Mouse (Mus musculus): Measurements from ENCODE around the gene Gse1. TPM values are rescaled to one million over a fixed set of nuclear protein-coding genes. Genes with fewer than 3 reads are reported as not detected.

The Gse1 gene
- polyA plus RNA-seq, 1 experiment from 2014 or later: 15.4 TPM

DNA sequence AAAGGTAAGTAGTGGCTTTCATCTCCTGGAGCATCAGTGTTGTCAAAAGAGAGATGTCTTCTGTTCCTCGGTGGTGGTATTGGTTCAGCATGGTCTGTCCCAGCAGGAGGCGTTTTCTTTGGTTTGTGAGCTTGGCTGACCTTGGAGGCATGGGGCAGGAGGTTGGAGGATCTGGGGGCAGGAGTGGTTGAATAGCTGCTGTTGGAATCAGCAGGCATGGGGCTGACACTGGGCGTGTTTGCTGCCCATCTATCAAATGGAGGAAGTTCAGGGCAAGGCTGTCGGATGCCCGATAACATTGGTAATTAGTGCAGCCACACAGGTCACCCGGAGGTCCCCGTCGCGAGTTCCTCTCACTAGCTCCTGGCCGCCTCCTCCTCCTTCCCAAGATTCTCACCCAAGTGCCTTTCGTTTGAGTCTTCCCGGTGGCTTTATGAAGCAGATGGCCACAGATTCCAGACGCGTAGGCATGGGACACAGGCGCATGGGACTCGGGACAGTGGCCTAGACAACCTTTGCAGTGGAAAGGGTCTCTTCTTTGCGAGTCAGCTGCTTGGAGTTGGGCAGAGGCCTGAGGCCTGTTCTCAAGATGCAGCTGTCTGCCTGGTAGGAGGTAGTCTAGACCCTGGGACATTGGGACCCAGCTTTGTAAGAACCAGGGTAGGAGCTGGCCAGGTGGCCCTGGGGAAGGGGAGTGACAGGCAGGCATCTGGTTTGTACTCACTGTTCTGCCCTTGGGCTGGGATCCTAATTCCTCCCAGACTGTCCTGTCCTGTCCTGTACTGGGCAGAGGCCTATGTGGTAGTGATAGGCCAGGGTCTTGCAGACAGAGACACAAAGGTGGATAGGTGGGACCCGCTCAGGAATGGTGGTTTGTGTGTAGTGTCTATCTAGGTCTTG, 2.7 kb downstream of the Gse1 start:
- Histone ChIP-seq H3K4me2 (peak overlapping the region; percentile 83), H3K9ac (peak overlapping the region; percentile 32; the same call in 1 of the 2 replicates), H3K4me3 (peak overlapping the region; percentile 58), H3K4me1 (replicated peaks) (peaks cover 73% of the 10 kb centered on the region), H3K9me3 (no peaks in the 10 kb centered on the region), H3K27ac (replicated peaks) (no peak overlapping the region), H3K36me3 (no peaks in the 10 kb centered on the region), H3K27me3 (peaks cover 8% of the 10 kb centered on the region; the same call in 1 of the 2 replicates)
- WGBS: 26% methylated on average over 18 of the region's 18 CpGs
- no peak for ATAC-seq (ENCODE audit: low FRiP score, low read depth)

DNA sequence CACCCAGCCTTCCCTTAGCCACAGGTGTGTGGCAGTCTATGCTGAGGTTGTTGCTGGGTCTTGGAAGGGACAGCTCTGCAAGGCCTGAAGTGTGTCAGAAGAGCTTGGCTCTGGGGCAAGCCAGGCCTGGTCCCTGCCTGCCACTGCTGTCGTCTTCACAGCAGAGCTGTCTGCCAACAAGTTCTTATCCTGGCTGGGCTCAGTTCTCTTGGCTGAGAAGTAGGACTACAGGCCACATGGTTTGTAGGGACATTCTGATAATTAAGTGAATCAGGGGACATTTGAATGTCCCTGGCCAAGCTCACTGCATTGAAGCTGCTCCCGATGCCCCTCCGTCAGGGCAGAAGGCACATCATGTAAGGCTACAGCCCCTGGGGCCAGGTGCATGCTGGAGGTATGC, 3.6 kb downstream of the Gse1 start:
- no peak for ATAC-seq (ENCODE audit: low FRiP score, low read depth)
- Histone ChIP-seq H3K27ac (replicated peaks) (no peak overlapping the region), H3K36me3 (no peaks in the 10 kb centered on the region), H3K4me1 (replicated peaks) (peaks cover 70% of the 10 kb centered on the region), H3K9ac (no peak overlapping the region; the same call in 1 of the 2 replicates), H3K27me3 (peaks cover 8% of the 10 kb centered on the region; the same call in 1 of the 2 replicates), H3K9me3 (no peaks in the 10 kb centered on the region), H3K4me3 (peak overlapping the region; percentile 58), H3K4me2 (peak overlapping the region; percentile 83)
- WGBS: 57% methylated on average over 3 of the region's 3 CpGs

DNA sequence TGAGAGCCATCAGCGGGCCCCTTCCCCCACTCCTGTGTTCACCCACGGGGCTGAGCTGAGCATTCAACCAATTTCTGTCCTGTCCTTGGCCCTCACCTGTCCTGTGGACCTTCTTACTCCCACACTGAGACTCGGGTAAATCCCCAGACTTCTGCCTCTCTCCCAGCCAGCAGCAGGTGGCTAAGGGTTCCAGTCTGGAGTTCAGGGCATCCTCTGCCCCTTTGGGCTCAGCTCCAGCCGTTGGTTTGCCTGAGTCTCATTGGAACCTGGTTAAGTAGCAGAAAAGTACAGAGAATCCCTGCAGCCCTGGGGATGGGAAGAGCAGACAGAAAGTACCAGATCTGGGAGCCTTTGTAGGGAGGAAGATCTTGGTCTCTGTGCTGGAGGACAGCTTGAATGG, 4.1 kb downstream of the Gse1 start:
- 45% methylated on average over 4 of the region's 4 CpGs for WGBS
- Histone ChIP-seq H3K27me3 (peaks cover 8% of the 10 kb centered on the region; the same call in 1 of the 2 replicates), H3K4me1 (replicated peaks) (peaks cover 66% of the 10 kb centered on the region), H3K9ac (peak overlapping the region; percentile 29; the same call in 1 of the 2 replicates), H3K27ac (replicated peaks) (no peak overlapping the region), H3K36me3 (no peaks in the 10 kb centered on the region), H3K4me2 (peak overlapping the region; percentile 83), H3K9me3 (no peaks in the 10 kb centered on the region), H3K4me3 (peak overlapping the region; percentile 27)
- no peak for ATAC-seq (ENCODE audit: low FRiP score, low read depth)

DNA sequence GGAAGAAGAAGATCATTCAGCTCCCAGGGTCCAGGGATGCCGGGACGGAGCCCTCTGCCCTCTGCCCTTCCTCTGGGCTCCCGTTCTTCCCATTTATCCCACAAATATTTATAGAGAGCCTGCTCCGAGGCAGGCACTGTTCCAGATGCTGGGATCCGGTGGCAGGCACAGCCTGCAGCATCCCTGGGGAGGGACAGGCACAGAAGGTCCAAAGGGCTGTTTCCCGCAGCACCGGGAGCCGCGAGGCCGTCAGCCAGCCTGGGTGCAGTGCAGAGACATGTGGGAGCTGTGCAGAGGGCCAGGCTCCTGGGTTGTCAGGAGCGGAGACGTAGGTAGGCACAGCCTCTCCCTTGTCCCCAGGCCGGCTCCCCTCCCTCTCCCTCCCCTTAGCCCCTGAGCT, 4.7 kb downstream of the Gse1 start:
- no peak for ATAC-seq (ENCODE audit: low FRiP score, low read depth)
- peak overlapping the region; percentile 29 for H3K9ac ChIP-seq
- no peaks in the 10 kb centered on the region for H3K9me3 ChIP-seq
- peak overlapping the region; percentile 83 for H3K4me2 ChIP-seq
- H3K36me3 ChIP-seq: no peaks in the 10 kb centered on the region
- H3K4me1 ChIP-seq (replicated peaks): peaks cover 61% of the 10 kb centered on the region
- no peak overlapping the region for H3K27ac ChIP-seq (replicated peaks)
- WGBS: 20% methylated on average over 13 of the region's 13 CpGs
- H3K4me3 ChIP-seq: peak overlapping the region; percentile 27
- H3K27me3 ChIP-seq: peaks cover 8% of the 10 kb centered on the region; the same call in 1 of the 2 replicates

DNA sequence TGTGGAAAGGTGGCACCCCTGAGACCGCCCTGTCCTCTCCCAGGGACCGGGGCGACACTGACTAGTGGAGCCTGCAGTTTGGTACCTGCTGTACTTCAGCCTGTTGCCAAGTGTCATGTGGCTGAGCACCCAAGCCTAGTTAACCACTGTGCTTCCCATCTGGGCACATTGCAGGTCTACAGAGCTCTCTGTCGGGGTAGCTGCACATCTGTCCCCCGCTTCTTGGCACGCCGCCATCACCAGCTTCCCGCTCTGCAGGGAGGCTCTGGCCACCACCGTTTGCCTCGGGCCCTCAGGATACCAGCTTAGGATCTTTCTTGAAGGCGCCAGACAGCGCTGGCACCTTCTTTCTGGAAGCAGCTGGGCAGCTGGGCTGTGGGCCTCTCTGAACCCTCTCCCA, 6.2 kb downstream of the Gse1 start:
- Histone ChIP-seq H3K9me3 (no peaks in the 10 kb centered on the region), H3K4me2 (no peak overlapping the region), H3K4me3 (no peak overlapping the region), H3K4me1 (replicated peaks) (peaks cover 57% of the 10 kb centered on the region), H3K36me3 (no peaks in the 10 kb centered on the region), H3K9ac (no peak overlapping the region), H3K27me3 (peaks cover 8% of the 10 kb centered on the region; the same call in 1 of the 2 replicates), H3K27ac (replicated peaks) (no peak overlapping the region)
- WGBS: 45% methylated on average over 12 of the region's 12 CpGs
- no peak for ATAC-seq (ENCODE audit: low FRiP score, low read depth)

DNA sequence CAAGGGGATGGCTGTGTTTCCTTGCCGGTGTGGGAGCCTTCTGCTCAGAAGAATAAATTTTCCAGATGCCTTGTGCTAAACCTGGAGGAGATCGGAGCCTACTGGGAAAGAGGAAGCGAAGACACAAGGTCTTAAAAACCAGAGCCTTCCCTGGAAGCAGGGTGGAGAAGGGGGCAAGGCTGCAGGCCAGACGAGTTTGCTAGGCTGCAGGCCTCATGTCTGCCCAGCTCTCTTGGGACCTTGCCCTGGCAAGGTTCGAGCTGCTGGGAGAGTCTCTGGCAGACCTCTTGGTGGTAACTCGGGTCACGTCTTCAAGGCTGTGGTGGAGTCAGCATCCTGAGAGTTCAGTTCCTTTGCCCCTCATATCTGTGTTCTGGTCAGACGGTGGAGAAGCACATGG, 6.6 kb downstream of the Gse1 start:
- Histone ChIP-seq H3K4me1 (replicated peaks) (peaks cover 52% of the 10 kb centered on the region), H3K9me3 (no peaks in the 10 kb centered on the region), H3K36me3 (no peaks in the 10 kb centered on the region), H3K4me3 (no peak overlapping the region), H3K27me3 (peaks cover 8% of the 10 kb centered on the region; the same call in 1 of the 2 replicates), H3K4me2 (no peak overlapping the region), H3K27ac (replicated peaks) (no peak overlapping the region), H3K9ac (no peak overlapping the region)
- WGBS: 57% methylated on average over 8 of the region's 8 CpGs
- no peak for ATAC-seq (ENCODE audit: low FRiP score, low read depth)

DNA sequence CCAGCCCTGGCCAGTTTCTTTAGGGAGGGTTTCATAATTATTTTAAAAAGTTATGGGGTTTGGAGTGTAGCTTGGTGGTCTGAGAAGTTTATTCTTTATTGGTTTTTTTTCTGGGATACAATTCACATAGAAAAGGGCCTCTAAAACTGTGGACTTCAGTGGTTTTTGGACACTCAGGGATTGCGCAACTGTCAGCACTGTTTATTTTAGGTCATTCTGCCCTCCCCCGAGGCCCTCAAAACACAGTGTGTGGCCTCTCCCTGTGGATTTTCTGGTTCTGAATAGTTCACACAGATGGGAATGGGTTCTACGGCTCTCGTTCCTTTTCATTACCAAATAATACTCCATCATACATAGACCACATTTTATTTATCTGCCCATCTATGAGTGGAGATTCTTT, 15.0 kb downstream of the Gse1 start:
- Histone ChIP-seq H3K4me1 (replicated peaks) (no peaks in the 10 kb centered on the region), H3K9me3 (no peaks in the 10 kb centered on the region)
- ATAC-seq (ENCODE audit: low FRiP score, low read depth): no peak

DNA sequence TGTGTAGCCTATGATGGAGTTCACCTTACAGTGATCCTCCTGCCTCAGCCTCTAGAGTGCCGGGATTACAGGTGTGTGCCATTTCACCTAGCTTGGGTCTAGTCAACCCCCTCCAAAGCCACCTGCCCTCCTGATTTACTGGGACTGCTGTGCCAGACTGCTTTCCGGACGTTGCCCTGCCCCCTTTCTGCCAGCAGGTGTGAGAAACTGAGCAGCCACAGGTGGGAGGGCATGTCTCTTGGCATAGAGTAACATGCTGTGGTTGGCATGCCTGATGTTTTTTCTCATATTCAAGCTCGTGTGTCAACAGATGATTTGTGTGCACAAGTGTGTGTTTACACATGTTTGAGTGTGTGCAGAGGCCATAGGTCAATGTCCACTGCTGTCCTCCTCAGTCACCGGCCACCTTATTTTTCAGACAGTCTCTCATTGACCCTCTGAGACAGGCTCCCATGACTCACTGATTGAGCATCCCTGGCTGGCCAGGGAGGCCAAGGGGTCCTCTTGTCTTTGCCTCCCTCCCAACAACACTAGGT, 15.7 kb downstream of the Gse1 start:
- no peak overlapping the region for H3K4me2 ChIP-seq
- H3K36me3 ChIP-seq: no peaks in the 10 kb centered on the region
- H3K9ac ChIP-seq: no peak overlapping the region
- ATAC-seq (ENCODE audit: low FRiP score, low read depth): no peak
- no peaks in the 10 kb centered on the region for H3K4me1 ChIP-seq (replicated peaks)
- H3K9me3 ChIP-seq: no peaks in the 10 kb centered on the region
- H3K27ac ChIP-seq (replicated peaks): no peak overlapping the region
- WGBS: 89% methylated on average over 5 of the region's 5 CpGs
- no peak overlapping the region for H3K4me3 ChIP-seq
- no peaks in the 10 kb centered on the region for H3K27me3 ChIP-seq

More for the DNA sequence above, 15.0 kb downstream of the Gse1 start:
- Histone ChIP-seq H3K4me3 (no peak overlapping the region), H3K36me3 (no peaks in the 10 kb centered on the region), H3K9ac (no peak overlapping the region), H3K4me2 (no peak overlapping the region), H3K27ac (replicated peaks) (no peak overlapping the region), H3K27me3 (no peaks in the 10 kb centered on the region)
- 91% methylated on average over 4 of the region's 4 CpGs for WGBS

DNA sequence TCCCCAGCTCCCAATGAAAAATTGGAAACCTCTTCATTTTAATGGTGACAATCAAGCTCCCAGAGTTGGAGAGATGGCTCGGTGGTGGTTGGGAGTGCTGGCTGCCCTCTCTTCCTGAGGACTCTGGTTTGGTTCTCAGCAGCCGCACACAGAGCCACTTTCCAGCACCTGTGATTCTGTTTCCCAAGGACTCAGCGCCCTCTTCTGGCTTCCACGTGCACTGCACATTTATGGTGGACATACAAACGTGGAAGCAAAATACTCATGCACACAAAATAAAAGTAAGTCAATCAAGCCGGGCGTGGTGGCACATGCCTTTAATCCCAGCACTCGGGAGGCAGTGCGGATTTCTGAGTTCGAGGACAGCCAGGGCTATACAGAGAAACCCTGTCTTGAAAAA, 16.3 kb downstream of the Gse1 start:
- H3K4me2 ChIP-seq: no peak overlapping the region
- no peak for ATAC-seq (ENCODE audit: low FRiP score, low read depth)
- H3K4me3 ChIP-seq: no peak overlapping the region
- H3K9ac ChIP-seq: no peak overlapping the region
- no peaks in the 10 kb centered on the region for H3K9me3 ChIP-seq
- WGBS: 93% methylated on average over 10 of the region's 10 CpGs
- H3K27me3 ChIP-seq: no peaks in the 10 kb centered on the region
- no peaks in the 10 kb centered on the region for H3K4me1 ChIP-seq (replicated peaks)
- no peak overlapping the region for H3K27ac ChIP-seq (replicated peaks)
- H3K36me3 ChIP-seq: no peaks in the 10 kb centered on the region

DNA sequence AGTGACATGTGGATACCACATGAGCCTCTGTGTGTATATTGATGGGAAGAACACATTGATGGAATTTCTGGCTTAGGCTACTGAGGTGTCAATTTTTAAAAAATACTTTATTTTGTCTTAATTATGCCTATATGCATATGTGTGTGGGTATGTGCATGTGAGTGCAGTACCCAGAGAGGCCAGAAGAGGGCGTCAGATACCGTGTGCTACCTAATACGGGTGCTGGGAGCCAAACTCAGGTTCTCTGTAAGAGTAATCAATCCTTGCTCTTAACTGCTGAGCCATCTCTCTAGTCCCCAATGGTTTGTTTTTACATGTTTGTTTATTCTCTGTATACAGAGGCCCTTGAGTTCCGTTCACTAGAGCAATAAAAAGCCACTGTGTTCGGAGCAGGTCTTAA, 19.4 kb downstream of the Gse1 start:
- 85% methylated on average over 5 of the region's 5 CpGs for WGBS
- H3K4me1 ChIP-seq (replicated peaks): peaks cover 17% of the 10 kb centered on the region
- ATAC-seq (ENCODE audit: low FRiP score, low read depth): no peak
- H3K4me3 ChIP-seq: no peak overlapping the region
- no peaks in the 10 kb centered on the region for H3K9me3 ChIP-seq
- no peak overlapping the region for H3K4me2 ChIP-seq
- no peak overlapping the region for H3K27ac ChIP-seq (replicated peaks)
- H3K36me3 ChIP-seq: no peaks in the 10 kb centered on the region
- no peak overlapping the region for H3K9ac ChIP-seq
- H3K27me3 ChIP-seq: no peaks in the 10 kb centered on the region

DNA sequence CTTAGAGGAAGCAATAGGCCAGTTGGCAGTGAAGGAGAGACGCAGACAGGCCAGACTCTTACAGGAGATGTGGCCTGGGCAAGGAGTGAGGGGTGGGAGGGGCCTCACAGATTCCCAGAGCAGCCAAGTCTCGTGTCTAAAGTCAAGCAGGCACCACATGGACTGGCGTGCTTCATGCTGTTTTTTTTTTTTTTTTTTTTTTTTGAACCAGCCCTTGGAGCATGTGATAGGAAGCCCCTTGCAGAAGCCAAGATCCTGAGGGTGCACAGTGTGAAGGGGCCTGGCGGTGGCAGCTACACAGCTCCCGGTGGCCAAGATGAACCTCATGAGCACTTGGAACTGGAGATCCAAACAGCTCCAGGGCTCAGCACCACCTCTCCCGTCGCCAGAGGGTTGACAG, 19.8 kb downstream of the Gse1 start:
- 83% methylated on average over 7 of the region's 7 CpGs for WGBS

DNA sequence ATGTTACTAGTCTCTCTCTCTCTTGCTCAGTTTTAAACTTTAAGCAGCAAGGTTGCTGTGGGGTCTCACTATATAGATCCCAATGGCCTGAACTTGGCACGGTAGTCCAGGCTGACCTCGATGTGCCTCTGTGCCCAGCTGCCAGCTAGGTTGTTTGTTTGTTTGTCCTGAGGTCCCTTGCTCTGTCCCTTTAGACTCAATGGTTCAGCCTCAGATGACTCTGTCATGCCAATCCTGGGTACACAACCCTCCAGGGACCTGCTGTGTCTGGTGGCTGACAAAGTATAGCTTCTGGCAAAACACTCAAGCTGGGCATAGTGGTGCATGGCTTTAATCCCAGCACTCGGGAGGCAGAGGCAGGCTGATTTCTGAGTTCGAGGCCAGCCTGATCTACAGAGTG, 20.2 kb downstream of the Gse1 start:
- 88% methylated on average over 4 of the region's 4 CpGs for WGBS
- ATAC-seq (ENCODE audit: low FRiP score, low read depth): no peak

More for the DNA sequence above, 19.8 kb downstream of the Gse1 start:
- H3K9ac ChIP-seq: no peak overlapping the region
- peaks cover 17% of the 10 kb centered on the region for H3K4me1 ChIP-seq (replicated peaks)
- H3K4me2 ChIP-seq: no peak overlapping the region
- H3K27ac ChIP-seq (replicated peaks): no peak overlapping the region
- no peaks in the 10 kb centered on the region for H3K9me3 ChIP-seq
- H3K36me3 ChIP-seq: no peaks in the 10 kb centered on the region
- H3K27me3 ChIP-seq: no peaks in the 10 kb centered on the region
- no peak for ATAC-seq (ENCODE audit: low FRiP score, low read depth)
- no peak overlapping the region for H3K4me3 ChIP-seq

More for the DNA sequence above, 20.2 kb downstream of the Gse1 start:
- H3K4me3 ChIP-seq: no peak overlapping the region
- no peak overlapping the region for H3K4me2 ChIP-seq
- H3K4me1 ChIP-seq (replicated peaks): peaks cover 17% of the 10 kb centered on the region
- no peaks in the 10 kb centered on the region for H3K36me3 ChIP-seq
- no peak overlapping the region for H3K9ac ChIP-seq
- no peaks in the 10 kb centered on the region for H3K27me3 ChIP-seq
- no peak overlapping the region for H3K27ac ChIP-seq (replicated peaks)
- H3K9me3 ChIP-seq: no peaks in the 10 kb centered on the region
